Mouse (Mus musculus) intestine, postnatal 0 days (tissue): ENCODE measurements at regions not wholly inside any gene's neighbourhood (a gene's known extent, or its start where the extent isn't known, plus 50 kb on each side); places are given as distances from the start of the nearest gene placed in this dataset.

Experiments
- ATAC-seq: fragments of 200-750 bp; cut with Nextera tagmentation; 2 replicates; pipeline ENCODE4 v1.8.0; 2017; ENCODE audit warnings: mild to moderate bottlenecking, moderate TSS enrichment, moderate library complexity
- H3K27ac ChIP-seq: fragments of 300-500 bp; sonication (generic); 2 replicates; pipeline ENCODE4 v1.5.1; 2014; ENCODE audit warnings: mild to moderate bottlenecking, low read depth, low read length, moderate library complexity
- H3K27me3 ChIP-seq: fragments of 300-500 bp; sonication (generic); replicated peaks from 2 replicates; pipeline ENCODE4 v1.6.1; 2014; ENCODE audit warnings: low read length, mixed read lengths; ENCODE audit not compliant: control insufficient read depth, insufficient read depth
- H3K36me3 ChIP-seq: fragments of 300-500 bp; sonication (generic); 2 replicates; pipeline ENCODE4 v1.6.1; 2014; ENCODE audit warnings: mild to moderate bottlenecking, moderate library complexity; ENCODE audit not compliant: control insufficient read depth, insufficient read depth
- H3K4me1 ChIP-seq: fragments of 300-500 bp; sonication (generic); replicated peaks from 2 replicates; pipeline ENCODE4 v1.6.1; 2014; ENCODE audit warnings: antibody characterized with exemption, low read length, mixed read lengths; ENCODE audit not compliant: control insufficient read depth, insufficient read depth
- H3K4me2 ChIP-seq: fragments of 300-500 bp; sonication (generic); replicated peaks from 2 replicates; pipeline ENCODE4 v1.6.1; 2014; ENCODE audit warnings: low read depth, mild to moderate bottlenecking, moderate library complexity
- H3K4me3 ChIP-seq: fragments of 300-500 bp; sonication (generic); 2 replicates; pipeline ENCODE4 v1.5.1; 2014; ENCODE audit warnings: low read depth, low read length
- H3K9ac ChIP-seq: fragments of 300-500 bp; sonication (generic); 2 replicates; pipeline ENCODE4 v1.6.1; 2014; ENCODE audit warnings: mild to moderate bottlenecking, low read depth, low read length
- H3K9me3 ChIP-seq: fragments of 300-500 bp; sonication (generic); 2 replicates; pipeline ENCODE4 v1.6.1; 2016; ENCODE audit warnings: mixed run types; ENCODE audit not compliant: control insufficient read depth
- CTCF ChIP-seq: sonication (generic); IDR thresholded peaks from 2 replicates; pipeline ENCODE4 v1.5.1; 2016; ENCODE audit warnings: low read depth, mild to moderate bottlenecking, control low read depth, antibody characterized with exemption, moderate library complexity
- WGBS: fragments of 180-500 bp; shearing (Covaris S2); extraction: QIAGEN DNeasy Blood & Tissue Kit; methylation state at CpG from one replicate; pipeline ENCODE4 v1.1.7; 2014; 5-methylcytosine and 5-hydroxymethylcytosine counted together

- no peak for TF ChIP-seq CTCF
- ATAC-seq, result no peak
Observed at GRCm38 (mm10) chr16:71835325-71835724, 472.8 kb upstream of the Robo1 start.

GRCm38 (mm10) chr16:71850097-71850496 lies 458.0 kb upstream of the Robo1 start:
- no peak for ATAC-seq
- no peak overlapping the region for H3K4me2 ChIP-seq
- H3K4me3 ChIP-seq, result no peak overlapping the region
- H3K9ac ChIP-seq, result no peak overlapping the region
- no peak for TF ChIP-seq CTCF
- no peaks in the 10 kb centered on the region for H3K9me3 ChIP-seq
- H3K27ac ChIP-seq, result no peak overlapping the region
- H3K36me3 ChIP-seq, result no peaks in the 10 kb centered on the region
- H3K27me3 ChIP-seq, result no peaks in the 10 kb centered on the region
- 87% methylated on average over 3 of the region's 3 CpGs for WGBS
- H3K4me1 ChIP-seq, result no peaks in the 10 kb centered on the region

More at GRCm38 (mm10) chr16:71835325-71835724, 472.8 kb upstream of the Robo1 start:
- Histone ChIP-seq H3K27ac (no peak overlapping the region), H3K4me1 (no peaks in the 10 kb centered on the region), H3K4me2 (no peak overlapping the region), H3K4me3 (no peak overlapping the region), H3K36me3 (no peaks in the 10 kb centered on the region), H3K9ac (no peak overlapping the region), H3K9me3 (no peaks in the 10 kb centered on the region), H3K27me3 (no peaks in the 10 kb centered on the region)
- WGBS, result 80% methylated on average over 2 of the region's 2 CpGs

DNA sequence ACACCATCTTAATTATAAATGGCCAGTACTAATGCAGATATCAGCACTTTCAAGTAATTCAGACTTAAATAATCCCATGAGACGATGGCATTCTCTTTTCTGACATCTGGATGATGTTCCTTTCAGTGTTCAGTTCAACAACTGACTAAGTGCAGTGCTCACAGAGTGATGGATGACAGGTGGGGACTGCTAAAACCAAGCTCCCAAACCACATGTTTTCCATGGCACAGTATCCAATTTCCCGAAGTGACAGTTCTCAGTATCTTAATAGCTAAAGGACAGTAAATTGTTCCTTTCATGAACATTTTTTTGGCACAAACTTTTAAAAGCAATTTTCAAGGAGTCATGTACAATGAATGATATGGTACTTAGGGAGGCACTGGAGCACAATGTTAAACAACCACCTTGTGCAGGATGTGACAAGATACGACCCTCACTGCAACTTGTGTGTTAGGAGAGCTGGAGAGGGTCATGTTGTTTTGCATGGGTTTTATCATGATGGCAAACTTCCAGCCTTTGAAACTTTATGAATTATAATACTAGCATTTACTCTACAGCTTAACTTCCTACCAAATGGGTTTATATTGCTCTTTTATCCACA lies 456.4 kb upstream of the Robo1 start:
- Histone ChIP-seq H3K4me3 (no peak overlapping the region), H3K9me3 (no peaks in the 10 kb centered on the region), H3K9ac (no peak overlapping the region), H3K36me3 (no peaks in the 10 kb centered on the region), H3K4me2 (no peak overlapping the region), H3K27me3 (no peaks in the 10 kb centered on the region), H3K4me1 (no peaks in the 10 kb centered on the region), H3K27ac (no peak overlapping the region)
- ATAC-seq, result no peak
- 59% methylated on average over 3 of the region's 3 CpGs for WGBS
- TF ChIP-seq CTCF, result no peak

- TF ChIP-seq CTCF, result no peak
- ATAC-seq, result no peak
- H3K4me1 ChIP-seq, result no peaks in the 10 kb centered on the region
- no peaks in the 10 kb centered on the region for H3K36me3 ChIP-seq
- H3K9me3 ChIP-seq, result no peaks in the 10 kb centered on the region
- no peak overlapping the region for H3K27ac ChIP-seq
- H3K27me3 ChIP-seq, result no peaks in the 10 kb centered on the region
- no peak overlapping the region for H3K4me2 ChIP-seq
- H3K9ac ChIP-seq, result no peak overlapping the region
- no peak overlapping the region for H3K4me3 ChIP-seq
Observed at GRCm38 (mm10) chr16:71857877-71858276, 450.2 kb upstream of the Robo1 start.

DNA sequence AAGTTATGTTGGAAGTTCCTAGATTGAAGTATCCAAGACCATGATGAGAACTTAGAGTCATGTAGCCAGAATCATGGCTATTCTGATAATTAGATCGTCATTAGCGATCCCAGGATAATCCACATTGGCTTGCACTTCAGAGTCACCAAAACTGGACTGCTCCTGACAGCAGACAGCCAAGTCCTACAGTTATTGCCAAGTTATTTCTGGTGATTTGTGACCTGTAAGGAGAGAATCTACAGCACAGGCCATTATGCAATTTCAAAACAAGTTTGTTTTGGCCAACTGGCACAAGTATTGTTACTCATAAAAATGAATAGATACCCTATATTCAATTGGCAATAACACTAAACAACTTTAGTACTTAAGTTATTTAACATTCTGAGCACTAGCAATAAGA lies 447.9 kb upstream of the Robo1 start:
- no peaks in the 10 kb centered on the region for H3K36me3 ChIP-seq
- no peak overlapping the region for H3K4me2 ChIP-seq
- 89% methylated on average over 2 of the region's 2 CpGs for WGBS
- H3K27ac ChIP-seq, result no peak overlapping the region
- no peak overlapping the region for H3K4me3 ChIP-seq
- no peaks in the 10 kb centered on the region for H3K4me1 ChIP-seq
- no peak for TF ChIP-seq CTCF
- H3K27me3 ChIP-seq, result no peaks in the 10 kb centered on the region
- H3K9ac ChIP-seq, result no peak overlapping the region
- no peak for ATAC-seq
- no peaks in the 10 kb centered on the region for H3K9me3 ChIP-seq

DNA sequence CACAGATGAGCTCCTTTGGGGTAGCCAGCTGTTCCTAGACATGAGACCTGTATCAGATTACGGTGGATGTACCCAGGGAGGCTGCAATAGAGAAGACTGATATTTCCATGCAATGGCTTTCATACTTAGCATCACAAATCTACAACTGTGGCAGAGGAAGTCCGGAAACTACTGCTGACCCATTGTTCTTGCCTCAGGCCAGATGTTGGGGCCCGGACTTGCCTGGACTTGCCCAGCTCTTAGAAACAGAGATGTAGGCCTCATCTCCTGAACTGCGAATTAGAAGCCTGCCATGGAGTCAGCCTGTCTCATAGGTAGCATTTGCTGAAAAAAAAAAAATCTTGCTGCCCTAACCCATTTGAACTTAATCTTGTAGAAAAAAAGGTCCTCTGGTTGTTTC lies 422.4 kb upstream of the Robo1 start:
- H3K9me3 ChIP-seq, result no peaks in the 10 kb centered on the region
- no peak overlapping the region for H3K9ac ChIP-seq
- no peak overlapping the region for H3K4me2 ChIP-seq
- H3K4me1 ChIP-seq, result no peaks in the 10 kb centered on the region
- ATAC-seq, result no peak
- H3K27ac ChIP-seq, result no peak overlapping the region
- H3K27me3 ChIP-seq, result no peaks in the 10 kb centered on the region
- 83% methylated on average over 4 of the region's 4 CpGs for WGBS
- no peaks in the 10 kb centered on the region for H3K36me3 ChIP-seq
- no peak for TF ChIP-seq CTCF
- H3K4me3 ChIP-seq, result no peak overlapping the region

- TF ChIP-seq CTCF, result no peak
- no peak overlapping the region for H3K9ac ChIP-seq
- no peak overlapping the region for H3K4me2 ChIP-seq
- H3K36me3 ChIP-seq, result no peaks in the 10 kb centered on the region
- no peaks in the 10 kb centered on the region for H3K4me1 ChIP-seq
- no peak for ATAC-seq
- no peaks in the 10 kb centered on the region for H3K27me3 ChIP-seq
- H3K9me3 ChIP-seq, result no peaks in the 10 kb centered on the region
- WGBS, result 90% methylated on average over 2 of the region's 2 CpGs
- no peak overlapping the region for H3K27ac ChIP-seq
- no peak overlapping the region for H3K4me3 ChIP-seq
Observed at GRCm38 (mm10) chr16:71889679-71890078, 418.4 kb upstream of the Robo1 start.
